Mouse (Mus musculus) heart, embryonic 16.5 days (tissue): ENCODE measurements at regions not wholly inside any gene's neighbourhood (a gene's known extent, or its start where the extent isn't known, plus 50 kb on each side); places are given as distances from the start of the nearest gene placed in this dataset.

ENCODE experiments used
- ATAC-seq: fragments of 200-750 bp; cut with Nextera tagmentation; replicated peaks from 2 replicates; pipeline ENCODE4 v1.8.0; 2017; ENCODE audit warnings: moderate number of reproducible peaks; ENCODE audit not compliant: insufficient read depth, low FRiP score; ENCODE audit errors: extremely low read depth
- H3K27ac ChIP-seq: fragments of 300-500 bp; sonication (generic); 2 replicates; pipeline ENCODE4 v1.5.1; 2014; ENCODE audit warnings: mild to moderate bottlenecking, low read length, control low read depth, moderate library complexity
- H3K27me3 ChIP-seq: fragments of 300-500 bp; sonication (generic); 2 replicates; pipeline ENCODE4 v1.6.1; 2014; ENCODE audit warnings: low read length, mixed read lengths; ENCODE audit not compliant: control insufficient read depth, insufficient read depth
- H3K36me3 ChIP-seq: fragments of 300-500 bp; sonication (generic); 2 replicates; pipeline ENCODE4 v1.6.1; 2014; ENCODE audit not compliant: control insufficient read depth, insufficient read depth
- H3K4me1 ChIP-seq: fragments of 300-500 bp; sonication (generic); 2 replicates; pipeline ENCODE4 v1.6.1; 2014; ENCODE audit warnings: low read length, mixed read lengths; ENCODE audit not compliant: control insufficient read depth, insufficient read depth
- H3K4me2 ChIP-seq: fragments of 300-500 bp; sonication (generic); 2 replicates; pipeline ENCODE4 v1.6.1; 2014; ENCODE audit warnings: low read depth, mild to moderate bottlenecking, control low read depth, low read length
- H3K4me3 ChIP-seq: fragments of 300-500 bp; sonication (generic); 2 replicates; pipeline ENCODE4 v1.5.1; 2014; ENCODE audit warnings: mild to moderate bottlenecking, control low read depth, low read length
- H3K9ac ChIP-seq: fragments of 300-500 bp; sonication (generic); 2 replicates; pipeline ENCODE4 v1.6.1; 2014; ENCODE audit warnings: low read length, control low read depth
- H3K9me3 ChIP-seq: fragments of 300-500 bp; sonication (generic); replicated peaks from 2 replicates; pipeline ENCODE4 v1.6.1; 2016; ENCODE audit warnings: low read length; ENCODE audit not compliant: control insufficient read depth
- WGBS: fragments of 180-500 bp; shearing (Covaris S2); extraction: QIAGEN DNeasy Blood & Tissue Kit; methylation state at CpG from one replicate; pipeline ENCODE4 v1.1.7; 2014; 5-methylcytosine and 5-hydroxymethylcytosine counted together

DNA sequence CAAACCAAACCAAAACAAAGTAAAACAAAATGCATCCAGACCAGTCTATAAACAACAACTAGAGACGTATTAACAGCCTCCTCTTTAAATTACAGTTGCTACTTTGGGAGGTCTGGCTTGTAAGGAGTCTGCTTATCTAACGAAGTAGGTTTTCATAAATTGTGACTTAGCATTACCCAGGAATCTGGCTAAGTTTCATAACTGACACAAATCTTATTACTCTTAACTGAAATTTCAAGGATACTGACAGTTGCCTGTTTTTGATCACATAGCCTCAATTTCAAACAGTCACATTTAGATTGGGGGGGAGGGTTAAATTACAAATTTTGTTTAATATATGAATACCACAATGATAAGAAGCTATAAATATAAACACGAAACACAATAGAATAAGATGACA lies 2097.5 kb downstream of the 9330182O14Rik start:
- no peak overlapping the region for H3K27ac ChIP-seq
- peaks cover 7% of the 10 kb centered on the region; the same call in 1 of the 2 replicates for H3K9me3 ChIP-seq
- 77% methylated on average over 3 of the region's 3 CpGs for WGBS
- H3K9ac ChIP-seq = no peak overlapping the region
- no peaks in the 10 kb centered on the region for H3K36me3 ChIP-seq
- H3K27me3 ChIP-seq = no peaks in the 10 kb centered on the region
- no peaks in the 10 kb centered on the region for H3K4me1 ChIP-seq
- H3K4me2 ChIP-seq = no peak overlapping the region
- no peak for ATAC-seq
- no peak overlapping the region for H3K4me3 ChIP-seq

DNA sequence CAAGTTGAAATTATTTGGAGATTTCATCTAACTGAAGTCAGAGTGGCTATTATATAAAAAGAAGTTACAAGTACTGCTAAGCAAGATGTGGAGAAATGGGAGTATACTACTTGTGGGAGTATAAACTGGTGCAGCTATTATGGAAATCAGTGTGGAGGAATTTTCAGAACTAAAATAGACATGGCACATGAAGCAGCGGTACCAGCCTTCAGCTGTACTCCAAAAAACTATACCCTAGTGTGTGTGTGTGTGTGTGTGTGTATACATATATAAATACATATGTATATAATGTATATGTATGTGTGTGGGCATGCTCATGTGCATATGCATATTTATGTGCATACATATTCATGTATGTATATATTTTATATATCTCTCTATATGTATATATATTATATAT lies 2112.6 kb downstream of the 9330182O14Rik start:
- H3K4me1 ChIP-seq = no peaks in the 10 kb centered on the region
- H3K27me3 ChIP-seq = no peaks in the 10 kb centered on the region
- H3K27ac ChIP-seq = no peak overlapping the region
- no peak for ATAC-seq
- no peak overlapping the region for H3K9ac ChIP-seq
- H3K4me2 ChIP-seq = no peak overlapping the region
- 83% methylated on average over 1 of the region's 1 CpGs for WGBS
- no peaks in the 10 kb centered on the region for H3K36me3 ChIP-seq
- H3K9me3 ChIP-seq = no peaks in the 10 kb centered on the region
- H3K4me3 ChIP-seq = no peak overlapping the region

DNA sequence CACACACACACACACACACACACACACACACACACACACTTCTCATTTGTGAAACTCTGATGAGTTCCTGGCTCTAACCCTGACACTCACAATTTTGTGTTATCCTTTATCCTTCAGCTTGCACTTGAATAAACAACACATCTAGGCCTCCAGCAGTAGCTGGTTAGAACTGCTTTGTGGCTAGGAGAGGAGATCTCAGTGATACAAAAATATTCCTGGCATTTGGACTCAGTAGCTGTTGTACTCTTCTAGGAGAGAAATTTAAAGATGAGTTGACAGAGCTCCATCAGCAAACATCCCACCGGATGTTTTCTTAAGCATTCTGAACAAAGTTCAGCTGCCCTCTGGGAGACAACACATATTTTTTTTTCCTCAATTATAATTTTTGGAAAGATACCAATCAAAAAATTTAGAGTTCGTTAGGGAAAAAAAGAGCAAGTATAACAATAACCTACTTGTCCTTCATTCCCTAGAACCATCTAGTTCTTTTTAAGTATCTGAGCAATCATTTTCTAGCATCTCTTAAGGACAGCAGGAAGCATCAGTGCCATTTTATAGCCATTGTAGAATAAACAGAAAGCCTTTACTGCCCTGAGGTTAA lies 2118.7 kb downstream of the 9330182O14Rik start:
- 56% methylated on average over 2 of the region's 2 CpGs for WGBS
- Histone ChIP-seq H3K4me1 (no peaks in the 10 kb centered on the region), H3K4me2 (no peak overlapping the region), H3K9me3 (no peaks in the 10 kb centered on the region), H3K4me3 (no peak overlapping the region), H3K27me3 (no peaks in the 10 kb centered on the region), H3K36me3 (no peaks in the 10 kb centered on the region), H3K9ac (no peak overlapping the region), H3K27ac (no peak overlapping the region)
- no peak for ATAC-seq

DNA sequence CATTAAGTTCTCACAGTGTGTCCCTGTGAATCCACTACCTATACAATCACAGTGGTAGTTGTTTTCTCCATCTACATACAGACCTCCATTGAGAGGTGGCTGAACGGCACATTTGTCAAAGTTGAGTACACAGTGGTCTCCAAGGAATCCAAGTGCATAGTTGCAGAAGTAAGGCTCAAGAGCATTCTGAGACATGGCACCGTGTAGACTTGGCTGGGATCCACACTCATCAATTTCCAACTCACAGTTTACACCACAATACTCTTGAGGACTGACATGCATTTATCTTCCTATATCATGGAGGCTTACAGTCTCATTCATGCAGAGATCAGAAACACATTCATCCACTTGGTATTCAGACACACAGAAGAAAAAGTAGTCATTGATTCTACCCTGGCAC lies 2122.2 kb downstream of the 9330182O14Rik start:
- 76% methylated on average over 2 of the region's 2 CpGs for WGBS

DNA sequence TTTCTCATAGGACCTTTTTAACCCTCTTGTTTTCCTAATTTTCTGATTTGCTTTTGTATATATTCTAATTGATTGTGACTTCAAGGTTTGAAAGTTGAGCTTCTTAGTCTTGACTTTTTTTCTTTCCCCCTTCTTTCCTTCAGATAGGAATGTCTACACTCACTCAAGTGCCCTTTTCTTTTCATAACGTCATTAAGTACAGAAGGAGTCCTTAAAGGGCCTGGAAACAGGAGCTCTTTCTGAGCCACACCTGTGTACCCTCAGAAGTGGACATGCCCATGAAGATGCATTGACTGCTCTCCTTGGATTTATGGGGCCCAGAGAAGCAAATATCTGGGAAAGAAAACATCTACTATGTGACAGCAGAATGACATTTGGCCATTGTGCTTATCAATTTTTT lies 2141.0 kb downstream of the 9330182O14Rik start:
- WGBS = 53% methylated on average over 1 of the region's 1 CpGs
- Histone ChIP-seq H3K4me1 (no peaks in the 10 kb centered on the region; the same call in 1 of the 2 replicates), H3K27ac (no peak overlapping the region), H3K9ac (no peak overlapping the region), H3K4me2 (no peak overlapping the region), H3K4me3 (no peak overlapping the region), H3K36me3 (no peaks in the 10 kb centered on the region), H3K27me3 (no peaks in the 10 kb centered on the region), H3K9me3 (no peaks in the 10 kb centered on the region)
- ATAC-seq = no peak

More for the DNA sequence above, 2122.2 kb downstream of the 9330182O14Rik start:
- H3K27me3 ChIP-seq = no peaks in the 10 kb centered on the region
- no peak overlapping the region for H3K4me2 ChIP-seq
- H3K36me3 ChIP-seq = no peaks in the 10 kb centered on the region
- H3K27ac ChIP-seq = no peak overlapping the region
- no peaks in the 10 kb centered on the region for H3K9me3 ChIP-seq
- no peak overlapping the region for H3K9ac ChIP-seq
- H3K4me1 ChIP-seq = no peaks in the 10 kb centered on the region
- no peak overlapping the region for H3K4me3 ChIP-seq
- ATAC-seq = no peak

DNA sequence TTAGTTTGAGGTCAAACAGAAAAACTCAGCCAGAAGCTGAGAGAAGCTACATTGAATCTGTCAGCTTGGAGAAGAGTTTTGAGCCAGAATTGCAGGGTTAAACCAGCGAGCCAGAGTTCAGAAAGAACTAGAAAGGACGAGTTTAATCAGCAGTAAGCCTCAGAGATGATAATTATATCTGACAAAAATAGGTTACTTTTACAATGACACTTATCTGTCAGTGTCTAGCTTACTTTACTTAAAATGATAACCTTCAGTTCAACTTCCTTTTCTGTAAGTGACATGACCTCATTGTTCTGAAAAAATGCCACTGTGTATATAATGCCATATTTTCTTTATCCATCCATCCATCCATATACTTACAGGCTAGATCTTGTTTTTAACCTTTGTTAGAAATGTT lies 2143.1 kb downstream of the 9330182O14Rik start:
- Histone ChIP-seq H3K4me3 (no peak overlapping the region), H3K36me3 (no peaks in the 10 kb centered on the region), H3K27me3 (no peaks in the 10 kb centered on the region), H3K9ac (no peak overlapping the region), H3K9me3 (no peaks in the 10 kb centered on the region), H3K4me1 (no peaks in the 10 kb centered on the region; the same call in 1 of the 2 replicates), H3K27ac (no peak overlapping the region), H3K4me2 (no peak overlapping the region)
- ATAC-seq = no peak
- 47% methylated on average over 2 of the region's 2 CpGs for WGBS

DNA sequence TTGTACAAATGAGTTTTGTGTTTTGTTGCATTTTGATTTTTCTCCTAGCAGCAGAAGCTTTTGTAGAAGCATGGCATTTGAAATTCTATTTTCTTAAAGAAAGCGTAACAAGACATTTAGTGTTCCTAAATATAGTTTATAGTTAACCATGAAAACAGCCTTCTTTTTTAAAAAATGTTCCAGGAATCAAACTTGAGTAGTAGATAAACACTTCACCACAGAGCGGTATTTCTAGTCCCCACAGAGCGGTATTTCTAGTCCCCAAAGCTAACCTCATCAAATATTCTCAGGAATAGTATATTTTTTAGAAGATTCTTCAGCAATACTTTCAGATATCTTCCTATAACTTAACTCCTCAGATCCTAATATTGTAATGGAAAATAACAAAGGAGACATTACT lies 2146.6 kb downstream of the 9330182O14Rik start:
- 83% methylated on average over 3 of the region's 3 CpGs for WGBS
- H3K9ac ChIP-seq = no peak overlapping the region
- H3K4me3 ChIP-seq = no peak overlapping the region
- H3K27me3 ChIP-seq = no peaks in the 10 kb centered on the region
- no peaks in the 10 kb centered on the region for H3K36me3 ChIP-seq
- no peaks in the 10 kb centered on the region for H3K9me3 ChIP-seq
- H3K4me1 ChIP-seq = no peaks in the 10 kb centered on the region
- ATAC-seq = no peak
- no peak overlapping the region for H3K4me2 ChIP-seq
- H3K27ac ChIP-seq = no peak overlapping the region

DNA sequence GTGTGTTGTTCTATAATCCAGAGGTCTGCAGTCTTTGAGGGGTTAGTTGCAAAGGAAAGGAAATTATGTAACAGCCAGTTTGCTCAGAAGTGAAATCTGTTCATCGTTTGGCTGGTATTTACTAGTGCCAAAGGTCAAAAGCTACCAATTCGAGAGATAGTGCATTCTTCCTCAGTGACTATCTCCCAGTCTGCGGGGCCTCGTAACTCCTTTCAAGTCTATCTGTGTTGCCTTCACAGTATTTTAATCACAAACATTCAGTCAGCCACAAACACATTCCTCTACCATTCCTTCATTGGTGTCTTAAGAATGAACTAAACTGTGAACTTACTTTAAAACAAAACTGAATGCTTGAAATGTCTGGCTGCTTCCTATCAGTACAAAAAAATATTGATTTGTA lies 2162.2 kb downstream of the 9330182O14Rik start:
- 20% methylated on average over 4 of the region's 4 CpGs for WGBS
- ATAC-seq = no peak

DNA sequence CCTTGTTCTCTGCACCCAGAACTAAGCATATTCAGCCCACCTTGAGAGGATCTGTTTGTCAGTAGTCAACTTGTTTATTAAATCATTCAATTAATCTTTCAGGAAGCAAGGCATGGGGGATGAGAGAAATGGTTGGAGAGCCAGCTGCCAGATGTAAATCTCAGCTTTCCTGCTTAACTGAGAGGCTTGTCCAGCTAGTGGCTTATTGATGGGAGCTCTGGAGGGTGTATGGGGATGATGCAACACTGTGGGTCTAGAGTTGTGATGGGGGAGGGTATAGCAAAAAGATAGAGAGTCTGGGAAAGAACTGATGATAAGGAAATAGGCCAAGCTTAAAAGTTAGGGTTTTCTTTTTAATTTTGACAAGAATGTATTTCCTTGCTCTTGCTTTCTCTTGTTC lies 2163.3 kb downstream of the 9330182O14Rik start:
- H3K4me2 ChIP-seq = no peak overlapping the region

More for the DNA sequence above, 2162.2 kb downstream of the 9330182O14Rik start:
- Histone ChIP-seq H3K9me3 (no peaks in the 10 kb centered on the region), H3K4me1 (no peaks in the 10 kb centered on the region), H3K4me2 (no peak overlapping the region), H3K9ac (no peak overlapping the region), H3K27me3 (no peaks in the 10 kb centered on the region), H3K4me3 (no peak overlapping the region), H3K27ac (no peak overlapping the region), H3K36me3 (no peaks in the 10 kb centered on the region)

More for the DNA sequence above, 2163.3 kb downstream of the 9330182O14Rik start:
- Histone ChIP-seq H3K36me3 (no peaks in the 10 kb centered on the region), H3K27ac (no peak overlapping the region), H3K4me1 (no peaks in the 10 kb centered on the region), H3K27me3 (no peaks in the 10 kb centered on the region), H3K9ac (no peak overlapping the region), H3K9me3 (no peaks in the 10 kb centered on the region), H3K4me3 (no peak overlapping the region)
- ATAC-seq = no peak
